Mouse (Mus musculus) heart, adult 2 months (tissue): ENCODE results near the gene Mnat1.

Experiments used
- CTCF ChIP-seq: fragments of 200-600 bp; IDR thresholded peaks from 2 replicates; pipeline ENCODE4 v1.8.1; 2022; ENCODE audit warnings: antibody characterized with exemption, mild to moderate bottlenecking, moderate library complexity
- EP300 ChIP-seq: fragments of 200-500 bp; IDR thresholded peaks from 2 replicates; pipeline ENCODE4 v1.6.1; 2011; ENCODE audit warnings: low read depth, low read length, control low read depth; ENCODE audit not compliant: insufficient read depth
- POLR2A ChIP-seq: fragments of 200-500 bp; IDR thresholded peaks from 2 replicates; pipeline ENCODE4 v1.6.1; 2011; ENCODE audit warnings: mild to moderate bottlenecking, low read depth, low read length, control low read depth; ENCODE audit not compliant: insufficient read depth

- TF ChIP-seq CTCF (no peak), POLR2A (no peak), EP300 (no peak)
These were observed 85.0 kb downstream of the Mnat1 start for GRCm38 (mm10) chr12:73208518-73208917.
